Mouse (Mus musculus) neural tube, embryonic 11.5 days (tissue): Measurements from ENCODE around the gene Cldn13. TPM values are rescaled to one million over a fixed set of nuclear protein-coding genes. Genes with fewer than 3 reads are reported as not detected.

ENCODE experiments used
- ATAC-seq: fragments of 200-750 bp; cut with Nextera tagmentation; 2 replicates; pipeline ENCODE4 v1.8.0; 2017; ENCODE audit warnings: moderate number of reproducible peaks, mild to moderate bottlenecking, moderate TSS enrichment, moderate library complexity; ENCODE audit not compliant: insufficient read depth, low FRiP score, low TSS enrichment
- DNase-seq: peaks from one replicate; pipeline ENCODE4 v3.0.0-alpha.2; 2015; ENCODE audit warnings: low spot score
- H3K27ac ChIP-seq: fragments of 300-500 bp; sonication (generic); 2 replicates; pipeline ENCODE4 v1.5.1; 2014; ENCODE audit warnings: low read depth, mild to moderate bottlenecking, low read length
- H3K27me3 ChIP-seq: fragments of 300-500 bp; sonication (generic); 2 replicates; pipeline ENCODE4 v1.6.1; 2014; ENCODE audit warnings: mild to moderate bottlenecking, low read length, mixed read lengths; ENCODE audit not compliant: control insufficient read depth, insufficient read depth
- H3K36me3 ChIP-seq: fragments of 300-500 bp; sonication (generic); 2 replicates; pipeline ENCODE4 v1.6.1; 2014; ENCODE audit warnings: mild to moderate bottlenecking, low read length, moderate library complexity, mixed read lengths; ENCODE audit not compliant: control insufficient read depth, insufficient read depth
- H3K4me1 ChIP-seq: fragments of 300-500 bp; sonication (generic); 2 replicates; pipeline ENCODE4 v1.6.1; 2014; ENCODE audit warnings: low read length, mixed read lengths; ENCODE audit not compliant: control insufficient read depth, insufficient read depth
- H3K4me2 ChIP-seq: fragments of 300-500 bp; sonication (generic); 2 replicates; pipeline ENCODE4 v1.6.1; 2014; ENCODE audit warnings: low read depth, mild to moderate bottlenecking, moderate library complexity
- H3K4me3 ChIP-seq: fragments of 300-500 bp; sonication (generic); 2 replicates; pipeline ENCODE4 v1.5.1; 2014; ENCODE audit warnings: low read depth, low read length
- H3K9ac ChIP-seq: fragments of 300-500 bp; sonication (generic); 2 replicates; pipeline ENCODE4 v1.6.1; 2014; ENCODE audit warnings: mild to moderate bottlenecking, low read length
- H3K9me3 ChIP-seq: fragments of 300-500 bp; sonication (generic); 2 replicates; pipeline ENCODE4 v1.6.1; 2016; ENCODE audit warnings: low read length; ENCODE audit not compliant: control insufficient read depth
- WGBS: fragments of 180-500 bp; shearing (Covaris S2); extraction: QIAGEN DNeasy Blood & Tissue Kit; methylation state at CpG from one replicate; pipeline ENCODE4 v1.1.7; 2014; 5-methylcytosine and 5-hydroxymethylcytosine counted together
- polyA plus RNA-seq: library from polyadenylated mRNA; unstranded; fragments of >200 nt; fragmentation: Nextera tagmentation; extraction: Ambion mirVana; gene quantifications from 2 replicates; pipeline ENCODE4 v1.2.1, GENCODE M21; 2014

Gene Cldn13
- polyA plus RNA-seq, 1 experiment from 2014 or later, result 4.0 TPM

DNA sequence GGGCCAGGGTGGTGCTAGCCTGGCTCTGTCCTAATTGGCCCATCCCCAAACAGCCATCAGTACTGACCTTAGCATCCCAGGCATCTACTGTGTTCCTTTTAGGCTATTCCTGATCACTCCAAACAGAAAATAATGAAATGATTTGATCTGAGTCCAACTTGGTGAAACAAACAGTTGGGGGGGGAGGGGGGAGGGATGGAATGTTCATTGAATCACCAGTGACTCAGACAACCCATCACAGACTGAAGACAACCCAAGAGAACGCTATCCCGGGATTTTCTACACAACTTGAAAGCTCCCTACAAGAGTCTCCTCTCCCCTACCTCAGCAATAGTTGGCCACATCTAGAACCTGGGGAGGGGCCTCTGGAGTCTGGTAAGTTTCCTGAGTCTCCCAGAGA is 3.4 kb downstream of the Cldn13 start:
- H3K27ac ChIP-seq, result no peak overlapping the region
- no peaks in the 10 kb centered on the region for H3K36me3 ChIP-seq
- no peaks in the 10 kb centered on the region for H3K9me3 ChIP-seq
- H3K27me3 ChIP-seq, result no peaks in the 10 kb centered on the region
- no peak for DNase-seq
- H3K4me3 ChIP-seq, result no peak overlapping the region
- no peak overlapping the region for H3K9ac ChIP-seq
- ATAC-seq, result no peak
- no peak overlapping the region for H3K4me2 ChIP-seq
- 98% methylated on average over 2 of the region's 2 CpGs for WGBS
- H3K4me1 ChIP-seq, result no peaks in the 10 kb centered on the region

DNA sequence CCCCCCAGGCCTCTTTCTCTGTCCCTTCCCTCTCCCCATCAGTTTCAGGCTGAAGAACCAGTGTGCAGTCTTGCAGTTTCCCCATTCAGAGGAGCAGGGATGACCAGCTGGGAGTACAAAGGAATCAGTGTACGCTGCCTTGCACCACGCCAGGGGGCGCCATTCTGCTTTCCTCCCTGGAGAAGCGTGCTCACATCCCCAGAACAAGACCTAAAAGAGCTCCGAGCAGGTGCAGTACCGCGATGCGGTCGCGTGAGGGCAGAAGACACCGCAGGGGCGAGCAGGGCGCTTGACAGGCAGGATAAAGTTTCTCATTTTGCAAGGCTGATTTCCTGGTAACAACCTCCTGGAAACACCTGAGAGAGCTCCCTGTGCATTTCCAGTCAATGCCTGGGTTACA is 8.2 kb downstream of the Cldn13 start:
- Histone ChIP-seq H3K27me3 (no peaks in the 10 kb centered on the region), H3K4me3 (no peak overlapping the region), H3K36me3 (no peaks in the 10 kb centered on the region), H3K9ac (no peak overlapping the region), H3K27ac (no peak overlapping the region), H3K9me3 (no peaks in the 10 kb centered on the region), H3K4me1 (no peaks in the 10 kb centered on the region), H3K4me2 (no peak overlapping the region)
- ATAC-seq (peak; percentile 53), DNase-seq (peak; percentile 91)
- under 1% methylated on average over 13 of the region's 13 CpGs for WGBS

DNA sequence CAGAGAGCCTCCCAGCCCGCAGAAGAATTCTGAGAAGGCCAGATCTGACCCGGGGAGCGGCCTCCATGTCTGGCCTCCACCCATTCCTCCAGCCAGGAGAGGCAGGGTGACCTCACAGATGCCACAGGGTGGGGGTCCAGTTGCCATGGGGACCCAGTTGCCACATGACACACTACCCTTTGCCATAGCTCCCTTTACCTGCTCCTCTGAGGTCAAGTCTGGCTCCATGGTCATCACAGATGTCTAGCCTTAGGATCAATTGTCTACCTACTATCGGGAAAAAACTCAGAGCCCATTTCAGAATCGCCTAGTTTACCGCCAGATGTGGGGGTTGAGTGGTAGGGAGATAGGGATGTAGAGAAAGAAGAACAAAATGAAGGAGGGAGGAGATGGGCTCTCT is 8.7 kb downstream of the Cldn13 start, which contains the start of gene Tmem270:
Gene Tmem270, minus strand, starts transcription at position 101 of the 400 bp plus-strand sequence.
- no peak within 1 kb of the TSS for H3K27ac ChIP-seq
- no peaks in the 10 kb centered on the region for H3K4me1 ChIP-seq
- WGBS, result 79% methylated on average over 6 of the region's 6 CpGs
- no peak within 1 kb of the TSS for H3K9ac ChIP-seq
- no peak within 1 kb of the TSS for H3K4me2 ChIP-seq
- DNase-seq, result no peak
- no peak within 1 kb of the TSS for H3K4me3 ChIP-seq
- no peak for ATAC-seq
- no peaks in the 10 kb centered on the region for H3K27me3 ChIP-seq
- H3K36me3 ChIP-seq, result no peaks in the 10 kb centered on the region
- no peaks in the 10 kb centered on the region for H3K9me3 ChIP-seq

DNA sequence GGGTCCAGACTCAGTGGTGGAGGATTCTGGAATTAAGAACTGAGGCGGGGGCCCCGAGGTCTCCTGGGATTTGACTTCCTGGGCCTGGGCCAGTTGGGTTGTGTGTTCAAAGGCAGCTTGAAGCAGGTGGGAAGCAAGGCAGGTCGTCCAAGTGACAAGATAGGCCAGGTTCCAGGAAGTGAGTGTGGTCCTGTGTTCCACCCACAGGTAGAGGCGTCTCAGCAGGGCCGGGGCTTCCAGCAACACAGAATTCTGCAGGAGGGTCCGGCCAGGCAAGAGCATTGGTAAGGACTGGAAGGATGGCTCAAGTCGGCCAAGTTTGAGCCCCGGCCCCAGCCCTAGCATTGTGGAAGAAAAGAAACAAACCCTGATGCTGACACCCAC is 13.7 kb downstream of the Cldn13 start:
- no peak overlapping the region for H3K9ac ChIP-seq
- 75% methylated on average over 8 of the region's 8 CpGs for WGBS
- no peak overlapping the region for H3K4me2 ChIP-seq
- H3K27ac ChIP-seq, result no peak overlapping the region
- H3K4me3 ChIP-seq, result no peak overlapping the region
- H3K9me3 ChIP-seq, result no peaks in the 10 kb centered on the region
- H3K27me3 ChIP-seq, result no peaks in the 10 kb centered on the region
- H3K36me3 ChIP-seq, result no peaks in the 10 kb centered on the region
- H3K4me1 ChIP-seq, result no peaks in the 10 kb centered on the region
- ATAC-seq (no peak), DNase-seq (no peak)

DNA sequence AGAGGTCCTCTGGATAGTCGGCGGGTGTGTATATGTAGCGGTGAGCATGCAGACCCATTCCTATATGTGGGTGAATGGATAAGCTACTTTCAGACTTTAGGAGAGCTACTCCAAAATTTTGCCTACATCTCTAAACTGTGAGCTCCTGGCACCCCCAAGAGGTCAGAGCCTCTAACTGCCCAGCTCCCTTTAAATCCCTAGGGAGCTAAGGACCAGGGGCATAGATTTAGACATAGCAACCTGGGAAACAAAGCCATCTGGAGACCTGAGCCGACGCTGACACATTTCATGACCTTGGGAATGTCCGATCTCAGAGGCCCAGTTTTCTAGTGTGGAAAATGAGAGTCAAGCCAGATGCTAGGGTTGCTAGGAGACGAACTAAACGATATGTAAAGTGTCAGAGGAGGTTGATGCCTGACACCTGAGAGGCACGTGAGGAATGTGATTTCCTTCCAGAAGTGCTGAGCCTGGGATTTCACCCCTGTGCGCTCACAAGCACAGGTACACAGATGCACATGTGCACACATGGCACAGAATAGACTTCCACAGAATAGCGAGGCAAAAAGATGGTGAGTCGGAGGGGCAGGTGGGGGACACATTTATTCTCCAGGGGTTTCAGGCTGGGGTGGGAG is 14.2 kb downstream of the Cldn13 start:
- Histone ChIP-seq H3K27me3 (no peaks in the 10 kb centered on the region), H3K9ac (no peak overlapping the region), H3K4me2 (no peak overlapping the region), H3K4me3 (no peak overlapping the region), H3K27ac (no peak overlapping the region), H3K36me3 (no peaks in the 10 kb centered on the region), H3K4me1 (no peaks in the 10 kb centered on the region), H3K9me3 (no peaks in the 10 kb centered on the region)
- ATAC-seq (no peak), DNase-seq (peak; percentile 53)
- WGBS, result 52% methylated on average over 12 of the region's 12 CpGs

DNA sequence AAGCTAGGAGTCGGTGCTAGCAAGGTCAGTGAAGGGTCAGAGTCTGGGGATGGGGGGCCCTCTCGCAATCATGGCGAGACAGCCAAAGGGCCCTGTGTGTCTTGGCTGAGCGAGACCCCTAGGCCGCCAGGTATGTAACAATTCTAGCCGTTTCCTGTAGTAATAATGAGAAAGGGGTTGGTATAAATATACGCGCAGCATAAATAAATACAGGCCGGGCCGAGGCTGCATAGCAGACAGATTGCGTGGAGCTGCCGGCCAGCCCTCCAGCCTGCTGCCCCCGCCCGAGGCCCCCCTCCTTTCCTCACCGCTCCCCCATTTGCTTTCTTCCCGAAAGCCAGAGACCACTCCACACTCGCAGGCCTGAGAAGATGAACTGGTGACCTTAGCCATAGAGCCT is 17.7 kb downstream of the Cldn13 start:
- Histone ChIP-seq H3K9ac (no peak overlapping the region), H3K4me2 (no peak overlapping the region), H3K4me1 (no peaks in the 10 kb centered on the region), H3K9me3 (no peaks in the 10 kb centered on the region), H3K4me3 (no peak overlapping the region), H3K27ac (no peak overlapping the region), H3K27me3 (no peaks in the 10 kb centered on the region), H3K36me3 (no peaks in the 10 kb centered on the region)
- DNase-seq (no peak), ATAC-seq (no peak)
- 77% methylated on average over 17 of the region's 17 CpGs for WGBS

DNA sequence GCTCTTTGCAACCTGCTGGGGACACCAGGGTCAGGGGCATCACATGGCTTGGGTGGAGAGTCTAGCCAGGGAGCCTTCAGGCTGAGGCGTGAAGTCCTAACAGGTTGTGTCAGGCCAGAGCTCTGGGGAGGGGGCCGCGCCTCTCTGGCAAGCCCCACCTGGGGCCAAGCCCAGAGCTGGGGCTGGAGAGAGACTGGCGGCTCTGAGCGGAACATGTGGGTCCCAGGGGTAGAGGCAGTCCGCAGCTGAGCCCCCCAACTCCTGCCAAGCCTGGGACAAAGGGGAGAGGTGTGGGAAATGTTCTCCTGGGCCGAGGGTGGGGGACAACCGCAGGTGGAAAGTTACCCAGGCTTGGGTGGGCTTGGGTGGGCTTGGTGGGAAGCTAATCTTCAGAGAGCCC is 18.4 kb downstream of the Cldn13 start:
- 80% methylated on average over 8 of the region's 8 CpGs for WGBS
- Histone ChIP-seq H3K27ac (no peak overlapping the region), H3K4me3 (no peak overlapping the region), H3K9ac (no peak overlapping the region), H3K36me3 (no peaks in the 10 kb centered on the region), H3K27me3 (no peaks in the 10 kb centered on the region), H3K4me1 (no peaks in the 10 kb centered on the region), H3K4me2 (no peak overlapping the region), H3K9me3 (no peaks in the 10 kb centered on the region)
- DNase-seq (no peak), ATAC-seq (no peak)

DNA sequence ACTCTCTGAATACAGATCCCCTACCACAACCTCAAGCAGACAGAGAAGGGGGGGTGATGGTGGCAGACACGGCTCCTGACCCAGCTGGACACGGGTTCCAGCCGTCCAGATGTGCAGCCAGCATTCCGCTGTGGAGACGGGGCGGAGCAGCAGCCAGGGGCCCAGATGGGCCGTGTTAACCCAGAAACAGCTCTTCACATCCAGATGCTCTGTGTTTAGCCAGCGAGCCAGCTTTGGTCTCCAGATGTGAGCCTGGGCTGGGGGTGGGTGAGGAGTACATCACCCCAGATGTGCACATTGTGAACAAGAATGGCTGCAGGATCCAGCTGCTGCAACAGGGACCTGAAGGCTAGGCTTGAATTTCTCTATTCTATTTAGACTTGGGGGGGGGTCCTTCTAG is 20.0 kb downstream of the Cldn13 start:
- Histone ChIP-seq H3K9me3 (no peaks in the 10 kb centered on the region), H3K4me1 (no peaks in the 10 kb centered on the region), H3K27me3 (no peaks in the 10 kb centered on the region), H3K36me3 (no peaks in the 10 kb centered on the region), H3K4me3 (no peak overlapping the region), H3K4me2 (no peak overlapping the region), H3K9ac (no peak overlapping the region), H3K27ac (no peak overlapping the region)
- no peak for ATAC-seq
- 60% methylated on average over 8 of the region's 8 CpGs for WGBS
- peak; percentile 60 for DNase-seq

DNA sequence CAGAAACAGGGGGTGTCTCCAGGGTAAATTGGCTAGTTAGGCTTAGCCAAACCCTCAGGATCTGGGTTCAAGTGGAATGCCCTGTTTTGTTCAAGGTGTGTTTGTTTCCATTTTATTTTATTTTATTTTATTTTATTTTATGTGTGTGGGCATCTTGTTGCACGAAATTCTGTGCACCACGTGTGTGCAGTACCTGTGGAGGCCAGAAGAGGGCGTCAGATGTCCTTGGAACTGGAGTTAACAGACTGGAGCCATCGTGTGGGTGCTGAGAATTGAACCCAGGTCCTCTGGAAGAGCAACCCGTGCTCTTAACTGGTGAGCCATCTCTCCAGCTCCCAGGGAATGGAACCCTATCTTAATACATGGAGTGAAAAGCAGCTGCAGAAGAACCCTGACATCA is 22.6 kb downstream of the Cldn13 start:
- Histone ChIP-seq H3K9ac (no peak overlapping the region), H3K4me3 (no peak overlapping the region), H3K27me3 (no peaks in the 10 kb centered on the region), H3K4me2 (no peak overlapping the region), H3K4me1 (no peaks in the 10 kb centered on the region), H3K27ac (no peak overlapping the region), H3K9me3 (no peaks in the 10 kb centered on the region), H3K36me3 (no peaks in the 10 kb centered on the region)
- DNase-seq (no peak), ATAC-seq (no peak)
- 84% methylated on average over 5 of the region's 5 CpGs for WGBS
